Comparison of ENCODE assay signal across 8 mouse cellular contexts in the genomic region with DNA sequence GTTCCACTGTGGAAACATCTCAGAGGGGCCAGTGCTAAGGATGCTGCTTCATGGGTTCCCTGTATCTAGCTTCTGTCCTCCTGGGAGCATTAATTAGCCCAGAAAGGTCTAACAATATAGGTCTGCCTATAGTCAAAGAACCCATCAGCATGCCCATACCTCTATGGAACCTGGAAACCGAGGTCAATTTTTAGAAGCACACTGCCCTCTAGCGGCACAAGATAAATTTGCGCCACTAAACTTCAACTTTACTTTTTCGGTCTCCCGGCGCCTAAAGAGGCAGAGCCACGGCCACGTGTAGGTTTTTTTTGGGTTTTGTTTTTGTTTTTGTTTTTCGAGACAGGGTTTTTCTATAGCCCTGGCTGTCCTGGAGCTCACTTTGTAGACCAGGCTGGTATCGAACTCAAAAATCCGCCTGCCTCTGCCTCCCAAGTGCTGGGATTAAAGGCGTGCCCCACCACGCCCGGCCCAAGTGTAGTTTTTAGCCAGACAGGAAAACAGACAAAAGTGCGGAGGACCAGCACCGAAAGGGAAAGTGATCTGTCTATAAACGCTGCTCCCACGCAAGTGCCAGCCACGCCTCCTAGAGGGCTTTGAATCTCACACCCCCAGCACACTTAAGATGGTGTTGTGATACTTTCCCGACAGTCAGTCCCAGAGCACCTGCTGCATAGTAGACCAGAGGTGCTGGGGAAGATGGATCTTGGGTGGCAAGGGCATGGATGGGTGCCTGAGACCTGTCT. TPM values are rescaled to one million over a fixed set of nuclear protein-coding genes. Genes with fewer than 3 reads are reported as not detected.
A peak's percentile ranks its signal among the peaks of the same experiment; 100 is the strongest.
DNase-seq lines count a peak whose midpoint lies in the region; ATAC-seq and TF ChIP-seq lines count a peak whose summit lies in the region.

No protein-coding gene starts in this region.

- peak overlapping the region; percentile 40 for H3K4me3 ChIP-seq in embryonic facial prominence, embryonic 14.5 days (ENCODE audit: low read depth, low read length)
- H3K4me3 ChIP-seq in heart, postnatal 0 days (ENCODE audit: low read depth, low read length): peak overlapping the region; percentile 56
- H3K4me3 ChIP-seq in lung, embryonic 14.5 days (ENCODE audit: low read depth, low read length): peak overlapping the region; percentile 47
- H3K4me3 ChIP-seq in neural tube, embryonic 15.5 days (replicated peaks): peak overlapping the region; percentile 51

- peaks cover 16% of the 10 kb centered on the region; the same call in 1 of the 2 replicates for H3K27me3 ChIP-seq in embryonic facial prominence, embryonic 14.5 days (replicated peaks; ENCODE audit: control insufficient read depth, insufficient read depth, low read length)
- 0 out of 2 replicates have a peak, but pooled peaks cover 12% of the 10 kb centered on the region for H3K27me3 ChIP-seq in heart, postnatal 0 days (ENCODE audit: control insufficient read depth, insufficient read depth, low read length)
- H3K27me3 ChIP-seq in lung, embryonic 14.5 days (ENCODE audit: insufficient read depth, low read length): peaks cover 9% of the 10 kb centered on the region; the same call in 1 of the 2 replicates
- H3K27me3 ChIP-seq in neural tube, embryonic 15.5 days (replicated peaks): peaks cover 46% of the 10 kb centered on the region

- H3K36me3 ChIP-seq in embryonic facial prominence, embryonic 14.5 days (ENCODE audit: control insufficient read depth, insufficient read depth, low read length): no peaks in the 10 kb centered on the region
- H3K36me3 ChIP-seq in heart, postnatal 0 days (replicated peaks; ENCODE audit: control insufficient read depth, insufficient read depth, low read length): no peaks in the 10 kb centered on the region
- no peaks in the 10 kb centered on the region for H3K36me3 ChIP-seq in lung, embryonic 14.5 days (ENCODE audit: insufficient read depth)
- no peaks in the 10 kb centered on the region for H3K36me3 ChIP-seq in neural tube, embryonic 15.5 days

- peak overlapping the region; percentile 60 for H3K4me2 ChIP-seq in embryonic facial prominence, embryonic 14.5 days (ENCODE audit: low read depth, low read length)
- peak overlapping the region; percentile 78 for H3K4me2 ChIP-seq in heart, postnatal 0 days (ENCODE audit: low read depth, low read length)
- peak overlapping the region; percentile 90 for H3K4me2 ChIP-seq in lung, embryonic 14.5 days
- peak overlapping the region; percentile 89 for H3K4me2 ChIP-seq in neural tube, embryonic 15.5 days

- H3K27ac ChIP-seq in embryonic facial prominence, embryonic 14.5 days (replicated peaks; ENCODE audit: low read depth, low read length): no peak overlapping the region
- H3K27ac ChIP-seq in heart, postnatal 0 days (ENCODE audit: low read depth): no peak overlapping the region
- no peak overlapping the region for H3K27ac ChIP-seq in lung, embryonic 14.5 days (ENCODE audit: low read depth)
- H3K27ac ChIP-seq in neural tube, embryonic 15.5 days (replicated peaks): no peak overlapping the region

- no peaks in the 10 kb centered on the region for H3K4me1 ChIP-seq in embryonic facial prominence, embryonic 14.5 days (ENCODE audit: control insufficient read depth, insufficient read depth, low read length)
- H3K4me1 ChIP-seq in heart, postnatal 0 days (ENCODE audit: control insufficient read depth, insufficient read depth): 0 out of 2 replicates have a peak, but pooled peaks cover 5% of the 10 kb centered on the region
- no peaks in the 10 kb centered on the region for H3K4me1 ChIP-seq in lung, embryonic 14.5 days (ENCODE audit: insufficient read depth)
- H3K4me1 ChIP-seq in neural tube, embryonic 15.5 days: peaks cover 15% of the 10 kb centered on the region

- no peak overlapping the region for H3K9ac ChIP-seq in embryonic facial prominence, embryonic 14.5 days (ENCODE audit: low read depth, low read length)
- H3K9ac ChIP-seq in heart, postnatal 0 days (replicated peaks; ENCODE audit: low read depth, low read length): peak overlapping the region; percentile 47; the same call in 1 of the 2 replicates
- H3K9ac ChIP-seq in lung, embryonic 14.5 days: peak overlapping the region; percentile 61; the same call in 1 of the 2 replicates
- no peak overlapping the region for H3K9ac ChIP-seq in neural tube, embryonic 15.5 days (replicated peaks)

- peak; percentile 71 for TF ChIP-seq CTCF in heart, postnatal 0 days (IDR thresholded peaks at IDR 0.05; ENCODE audit: low read depth)
- peak; percentile 76 for TF ChIP-seq CTCF in lung, embryonic 14.5 days (IDR thresholded peaks at IDR 0.05; ENCODE audit: low read depth)

- WGBS in embryonic facial prominence, embryonic 14.5 days: 3% methylated on average over 20 of the region's 20 CpGs
- 2% methylated on average over 20 of the region's 20 CpGs for WGBS in heart, postnatal 0 days
- WGBS in lung, embryonic 14.5 days: 4% methylated on average over 20 of the region's 20 CpGs
- WGBS in neural tube, embryonic 15.5 days: 5% methylated on average over 20 of the region's 20 CpGs

- peak; percentile 51 to 72 for DNase-seq in CD8-positive naive resting alpha-beta T cell, adult 2 months (ENCODE audit: low read depth in 2 of 2, low spot score in 2 of 2)
- DNase-seq in adrenal gland, postnatal 36 days: peak; percentile 42 to 68
- DNase-seq in embryonic facial prominence, embryonic 14.5 days (ENCODE audit: low spot score): peak; percentile 74
- peak; percentile 49 for DNase-seq in heart, postnatal 0 days (ENCODE audit: low spot score)
- peak; percentile 30 to 75 for DNase-seq in layer of hippocampus, adult 18-20 months (ENCODE audit: low spot score in 2 of 2)
- DNase-seq in lung, embryonic 14.5 days: peak; percentile 92
- DNase-seq in thymus, adult 18-20 months: peak; percentile 12 to 34

- no peaks in the 10 kb centered on the region for H3K9me3 ChIP-seq in embryonic facial prominence, embryonic 14.5 days (ENCODE audit: control insufficient read depth, low read length)
- H3K9me3 ChIP-seq in heart, postnatal 0 days (replicated peaks; ENCODE audit: control insufficient read depth, low read length): no peaks in the 10 kb centered on the region
- no peaks in the 10 kb centered on the region for H3K9me3 ChIP-seq in lung, embryonic 14.5 days (ENCODE audit: low read depth, low read length)
- H3K9me3 ChIP-seq in neural tube, embryonic 15.5 days (replicated peaks): no peaks in the 10 kb centered on the region

- no peak for TF ChIP-seq EP300 in heart, postnatal 0 days (IDR thresholded peaks at IDR 0.05; ENCODE audit: low read depth)

- peak; percentile 23; the same call in 1 of the 2 replicates for ATAC-seq in embryonic facial prominence, embryonic 14.5 days (ENCODE audit: low read depth)
- no peak for ATAC-seq in heart, postnatal 0 days (ENCODE audit: insufficient read depth, low read depth)
- peak; percentile 45 for ATAC-seq in lung, embryonic 14.5 days (ENCODE audit: insufficient read depth)
- peak; percentile 72; the same call in 1 of the 2 replicates for ATAC-seq in neural tube, embryonic 15.5 days (ENCODE audit: low FRiP score)

RNA-seq across cellular contexts. Expression of a gene that starts 0.9 kb away (rescaled TPM):
- under 1 TPM; 0.33 to 0.79 TPM for total RNA-seq in adrenal gland, postnatal 36 days (2021)
- polyA plus RNA-seq in embryonic facial prominence, embryonic 14.5 days (2014; fragmentation: Nextera tagmentation; extraction: Ambion mirVana): 0.29 and 0.79 TPM in 2 replicates
- total RNA-seq in heart, postnatal 0 days (2014; rRNA removed; ENCODE audit: low replicate concordance): not detected in 2 replicates
- polyA plus RNA-seq in heart, postnatal 0 days (2015; fragmentation: Nextera tagmentation; extraction: Ambion mirVana): 0.11 and 0.18 TPM in 2 replicates
- 1 to 10 TPM; 1.2 to 1.6 TPM for total RNA-seq in layer of hippocampus, adult 18-20 months (2021)
- polyA plus RNA-seq in lung, embryonic 14.5 days (2014; fragmentation: Nextera tagmentation; extraction: Ambion mirVana): 0.76 and 0.83 TPM in 2 replicates
- 0.47 and 0.49 TPM in 2 replicates for polyA plus RNA-seq in neural tube, embryonic 15.5 days (2015; fragmentation: Nextera tagmentation; extraction: Ambion mirVana)

RNA-seq across cellular contexts. Expression of a gene that starts 6.1 kb away (rescaled TPM):
- total RNA-seq in adrenal gland, postnatal 36 days (2021): 10 to 100 TPM; 12.0 to 13.9 TPM
- polyA plus RNA-seq in embryonic facial prominence, embryonic 14.5 days (2014; fragmentation: Nextera tagmentation; extraction: Ambion mirVana): 7.0 and 7.4 TPM in 2 replicates
- total RNA-seq in heart, postnatal 0 days (2014; rRNA removed; ENCODE audit: low replicate concordance): 1.6 and 2.8 TPM in 2 replicates
- polyA plus RNA-seq in heart, postnatal 0 days (2015; fragmentation: Nextera tagmentation; extraction: Ambion mirVana): 3.3 and 3.7 TPM in 2 replicates
- 10 to 100 TPM; 10.8 to 11.0 TPM for total RNA-seq in layer of hippocampus, adult 18-20 months (2021)
- polyA plus RNA-seq in lung, embryonic 14.5 days (2014; fragmentation: Nextera tagmentation; extraction: Ambion mirVana): 10.2 and 10.7 TPM in 2 replicates
- 5.7 and 8.0 TPM in 2 replicates for polyA plus RNA-seq in neural tube, embryonic 15.5 days (2015; fragmentation: Nextera tagmentation; extraction: Ambion mirVana)

Comparison
In these comparisons a context has a peak if more than half of its experiments do, and no peak if none do; other contexts are left out.
1. DNase-seq: peak in every context shown above with its lines; median percentile 92 in lung, embryonic 14.5 days; 74 in embryonic facial prominence, embryonic 14.5 days; 62 in CD8-positive naive resting alpha-beta T cell, adult 2 months; 55 in adrenal gland, postnatal 36 days; 52 in layer of hippocampus, adult 18-20 months; 49 in heart, postnatal 0 days; 23 in thymus, adult 18-20 months.
2. H3K9ac ChIP-seq: peak in heart, postnatal 0 days (single experiment) and lung, embryonic 14.5 days (single experiment); none in embryonic facial prominence, embryonic 14.5 days (single experiment) and neural tube, embryonic 15.5 days (single experiment).
3. Peak in every context shown above with its lines, with median percentiles within 50 percentile points of each other: H3K4me2 ChIP-seq and H3K4me3 ChIP-seq.